Mouse (Mus musculus) cortical plate, adult 2 months (tissue): Measurements from ENCODE around the gene Lrrc74a. TPM values are rescaled to one million over a fixed set of nuclear protein-coding genes. Genes with fewer than 3 reads are reported as not detected.

Source experiments
- H3K27ac ChIP-seq: fragments of 200-500 bp; 2 replicates; pipeline ENCODE4 v1.5.1; 2012; ENCODE audit warnings: low read length, control low read depth, inconsistent platforms; ENCODE audit not compliant: insufficient read depth
- H3K4me1 ChIP-seq: fragments of 200-500 bp; 2 replicates; pipeline ENCODE4 v1.6.1; 2011; ENCODE audit warnings: low read length; ENCODE audit not compliant: control insufficient read depth, insufficient read depth
- H3K4me3 ChIP-seq: fragments of 200-500 bp; 2 replicates; pipeline ENCODE4 v1.5.1; 2011; ENCODE audit warnings: mild to moderate bottlenecking, low read length, control low read depth; ENCODE audit not compliant: insufficient read depth
- CTCF ChIP-seq: fragments of 200-500 bp; IDR thresholded peaks from 2 replicates; pipeline ENCODE4 v1.5.1; 2011; ENCODE audit warnings: mild to moderate bottlenecking, control low read depth, low read length; ENCODE audit not compliant: insufficient read depth; ENCODE audit errors: extremely low read depth
- POLR2A ChIP-seq: fragments of 200-500 bp; IDR thresholded peaks from 2 replicates; pipeline ENCODE4 v1.6.1; 2011; ENCODE audit warnings: mild to moderate bottlenecking, low read length, control low read depth; ENCODE audit not compliant: insufficient read depth; ENCODE audit errors: extremely low read depth
- polyA plus RNA-seq: library from polyadenylated mRNA; depleted of rRNA; stranded (reverse); fragments of >200 nt; gene quantifications from 2 replicates; pipeline ENCODE4 v1.2.3, GENCODE M21; 2012; rRNA removed

Lrrc74a gene
- polyA plus RNA-seq = not detected in 2 replicates

DNA sequence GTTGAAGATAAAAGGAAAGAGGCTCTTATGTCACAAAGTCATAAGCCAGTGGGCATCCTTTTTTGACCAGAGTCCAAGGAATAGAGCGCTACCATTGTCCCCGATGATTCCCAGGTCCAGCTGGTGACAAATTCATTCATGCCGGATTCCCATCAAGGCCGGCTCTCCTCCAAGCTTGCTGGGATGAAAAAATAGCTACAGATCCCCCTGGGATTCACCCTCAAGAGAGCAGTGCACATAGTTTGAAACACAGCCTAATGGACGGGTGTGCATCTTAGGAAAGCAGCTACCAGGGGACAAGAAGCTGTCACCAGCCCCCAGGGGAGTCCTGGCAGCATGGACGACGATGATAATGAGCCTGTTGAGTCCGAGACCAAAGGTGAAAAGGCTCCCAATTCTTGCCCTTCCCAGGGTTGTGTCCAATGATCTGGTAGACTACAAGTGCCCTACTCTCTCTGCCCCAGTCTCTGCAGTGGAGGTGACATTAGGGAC is at the start of gene Lrrc74a:
Lrrc74a (plus strand) TSS at position 51 of the 492 bp plus-strand sequence.
- no peak for TF ChIP-seq CTCF
- TF ChIP-seq POLR2A = no peak
- H3K4me1 ChIP-seq = no peaks in the 10 kb centered on the region
- H3K27ac ChIP-seq = no peak within 1 kb of the TSS
- H3K4me3 ChIP-seq = no peak within 1 kb of the TSS

DNA sequence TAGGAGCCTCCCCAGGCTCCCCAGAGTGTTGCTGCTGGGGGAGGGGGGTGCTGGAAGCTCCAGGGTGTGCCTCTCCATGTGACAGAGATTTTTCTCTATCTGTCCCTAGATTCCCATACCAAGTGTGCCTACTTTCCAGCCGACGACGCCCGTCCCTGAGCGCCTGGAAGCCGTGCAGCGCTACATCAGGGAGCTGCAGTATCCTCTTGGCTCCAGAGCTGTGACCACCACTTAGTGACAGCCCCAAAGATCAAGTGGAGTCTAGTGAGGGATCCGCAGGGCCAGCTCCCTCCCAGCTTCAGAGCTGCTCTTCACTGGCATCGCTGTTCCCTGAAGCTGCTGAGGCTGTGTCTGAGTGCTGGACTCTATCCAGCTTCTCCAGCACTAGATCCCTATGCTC is 48.9 kb upstream of the Lrrc74a start:
- Histone ChIP-seq H3K4me1 (peaks cover 15% of the 10 kb centered on the region), H3K4me3 (no peak overlapping the region), H3K27ac (peak overlapping the region; percentile 2; the same call in 1 of the 2 replicates)
- TF ChIP-seq POLR2A = 0 out of 2 replicates have a peak, but pooled peaks have one; percentile 15
- no peak for TF ChIP-seq CTCF

DNA sequence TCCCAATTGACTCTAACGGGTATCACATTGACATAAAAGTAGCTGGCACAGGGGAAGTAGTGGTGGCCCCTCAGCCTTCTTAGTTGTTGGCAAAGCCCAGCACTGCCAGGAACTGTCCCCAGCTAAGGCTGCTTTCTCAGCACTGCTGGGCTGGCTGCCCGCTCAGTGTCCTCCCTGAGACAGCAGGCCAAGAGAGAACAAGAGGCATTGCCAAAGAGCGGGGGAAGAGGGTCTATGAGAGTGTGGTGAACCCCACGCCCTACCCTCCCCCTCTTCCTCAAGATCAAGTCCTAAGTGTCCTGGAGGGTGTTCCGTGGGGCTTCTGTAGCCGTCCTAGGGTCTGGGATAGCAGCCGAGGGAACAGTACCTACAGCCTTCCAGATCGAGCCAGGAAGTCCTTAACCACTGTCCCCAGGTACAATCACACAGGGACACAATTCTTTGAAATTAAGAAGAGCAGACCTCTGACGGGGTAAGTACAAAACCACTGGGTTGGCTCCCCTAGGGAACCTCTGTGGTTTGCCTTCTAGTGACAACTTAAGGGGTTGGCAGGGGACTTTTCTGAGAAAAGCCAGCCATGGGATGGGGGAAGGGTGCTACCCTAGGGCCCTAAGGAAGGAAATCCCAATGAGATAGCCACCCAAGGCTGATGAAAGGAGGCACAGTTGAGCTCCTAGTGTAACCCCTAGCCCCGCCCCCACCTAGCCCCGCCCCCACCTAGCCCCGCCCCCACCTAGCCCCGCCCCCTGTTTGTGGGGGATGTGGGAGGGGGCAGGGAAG is 47.4 kb upstream of the Lrrc74a start:
- TF ChIP-seq CTCF (no peak), POLR2A (no peak)
- Histone ChIP-seq H3K4me1 (peaks cover 19% of the 10 kb centered on the region), H3K27ac (no peak overlapping the region)

DNA sequence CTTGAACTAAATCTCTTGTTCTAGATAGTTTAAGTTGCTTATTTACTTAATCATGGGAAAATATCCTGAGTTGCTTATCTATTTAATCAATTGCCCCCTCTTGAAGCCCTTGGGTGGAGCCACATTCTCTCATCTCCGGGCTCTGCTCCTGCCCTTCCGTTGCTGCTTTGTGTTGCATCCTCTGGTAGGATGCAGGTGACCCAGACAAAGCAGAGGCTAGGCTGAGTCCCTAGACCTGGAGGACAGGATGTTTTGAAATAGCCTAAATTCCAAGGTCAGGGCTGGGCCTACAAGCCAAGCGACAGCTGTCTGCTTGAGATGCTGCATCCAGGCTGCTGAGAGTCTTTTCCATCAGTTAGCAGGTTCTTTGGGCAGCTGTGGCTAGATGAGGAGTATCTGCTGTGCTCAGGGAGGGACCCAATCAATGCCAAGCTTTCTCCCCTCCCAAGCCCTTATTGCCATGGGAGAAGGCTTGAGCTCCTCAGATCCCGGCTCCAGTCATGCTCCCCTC is 46.7 kb upstream of the Lrrc74a start:
- H3K27ac ChIP-seq = peak overlapping the region; percentile 51
- H3K4me3 ChIP-seq = no peak overlapping the region
- TF ChIP-seq CTCF (no peak), POLR2A (no peak)
- peaks cover 19% of the 10 kb centered on the region for H3K4me1 ChIP-seq

More for the DNA sequence above, 47.4 kb upstream of the Lrrc74a start:
- H3K4me3 ChIP-seq = no peak overlapping the region

- H3K27ac ChIP-seq = peak overlapping the region; percentile 51
- peaks cover 15% of the 10 kb centered on the region; the same call in 1 of the 2 replicates for H3K4me1 ChIP-seq
- no peak for TF ChIP-seq CTCF
- no peak for TF ChIP-seq POLR2A
- H3K4me3 ChIP-seq = no peak overlapping the region
Measured at GRCm38 (mm10) chr12:86687971-86688573, 46.1 kb upstream of the Lrrc74a start.

DNA sequence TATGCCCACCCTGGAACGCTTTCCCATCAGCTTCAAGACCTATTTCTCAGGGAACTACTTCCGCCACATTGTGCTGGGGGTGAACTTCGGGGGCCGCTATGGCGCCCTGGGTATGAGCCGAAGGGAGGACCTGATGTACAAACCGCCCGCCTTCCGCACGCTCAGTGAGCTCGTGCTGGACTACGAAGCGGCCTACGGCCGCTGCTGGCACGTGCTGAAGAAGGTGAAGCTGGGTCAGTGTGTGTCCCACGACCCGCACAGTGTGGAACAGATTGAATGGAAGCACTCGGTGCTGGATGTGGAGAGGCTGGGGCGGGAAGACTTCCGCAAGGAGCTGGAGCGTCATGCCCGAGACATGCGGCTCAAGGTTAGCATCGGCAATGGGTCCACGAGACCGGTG is 45.3 kb upstream of the Lrrc74a start:
- Histone ChIP-seq H3K4me1 (peaks cover 15% of the 10 kb centered on the region; the same call in 1 of the 2 replicates), H3K4me3 (no peak overlapping the region), H3K27ac (no peak overlapping the region)
- TF ChIP-seq CTCF (no peak), POLR2A (no peak)

DNA sequence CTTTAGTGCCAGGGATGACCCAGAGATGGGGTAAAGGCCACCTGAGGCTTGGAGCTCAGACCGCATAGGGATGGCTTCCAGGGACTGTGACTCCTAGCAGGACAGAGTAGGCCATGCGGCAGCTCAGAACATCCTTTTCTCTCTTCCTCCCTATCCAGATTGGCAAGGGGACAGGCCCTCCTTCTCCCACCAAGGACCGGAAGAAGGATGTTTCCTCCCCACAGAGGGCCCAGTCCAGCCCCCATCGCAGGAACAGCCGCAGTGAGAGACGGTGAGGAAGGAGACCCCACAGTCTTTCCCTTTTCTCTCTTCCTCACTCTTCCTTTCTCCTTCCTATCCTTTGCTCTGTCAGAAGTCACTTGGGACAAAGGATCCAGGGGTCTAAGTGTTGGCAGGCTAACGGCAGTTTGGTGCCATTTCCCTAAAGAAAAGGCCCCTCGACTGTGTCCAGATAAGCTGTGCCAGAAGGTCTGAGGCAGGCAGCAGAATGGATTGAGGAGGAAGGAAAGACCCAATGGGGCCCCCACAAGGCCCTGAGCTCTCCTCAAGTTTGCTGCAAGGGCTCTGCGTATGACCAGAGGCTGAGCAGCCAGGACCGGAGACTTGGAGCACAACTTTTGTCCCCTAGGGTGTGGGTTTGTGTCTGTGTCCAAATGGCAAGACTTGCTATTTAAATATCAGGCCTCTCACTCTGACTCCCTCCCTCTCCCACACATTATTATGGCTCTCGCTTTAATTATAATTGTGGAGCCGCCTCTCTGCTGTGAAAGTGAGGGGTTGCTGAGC is 43.3 kb upstream of the Lrrc74a start:
- Histone ChIP-seq H3K27ac (peak overlapping the region; percentile 40; the same call in 1 of the 2 replicates), H3K4me3 (no peak overlapping the region), H3K4me1 (peaks cover 11% of the 10 kb centered on the region; the same call in 1 of the 2 replicates)
- TF ChIP-seq POLR2A (no peak), CTCF (no peak)

GRCm38 (mm10) chr12:86692471-86693356 is 41.5 kb upstream of the Lrrc74a start:
- no peak overlapping the region for H3K27ac ChIP-seq
- TF ChIP-seq CTCF (no peak), POLR2A (no peak)

More at GRCm38 (mm10) chr12:86692471-86693356, 41.5 kb upstream of the Lrrc74a start:
- H3K4me3 ChIP-seq = no peak overlapping the region
- peaks cover 8% of the 10 kb centered on the region; the same call in 1 of the 2 replicates for H3K4me1 ChIP-seq
